Mouse (Mus musculus) Muller cell, postnatal 12 days (primary cell): ENCODE results near the gene Aif1l.

ENCODE experiments used
- DNase-seq: peaks from one replicate; pipeline ENCODE4 v3.0.0-alpha.2; 2015; ENCODE audit errors: inconsistent ontology term

Gene Aif1l

DNA sequence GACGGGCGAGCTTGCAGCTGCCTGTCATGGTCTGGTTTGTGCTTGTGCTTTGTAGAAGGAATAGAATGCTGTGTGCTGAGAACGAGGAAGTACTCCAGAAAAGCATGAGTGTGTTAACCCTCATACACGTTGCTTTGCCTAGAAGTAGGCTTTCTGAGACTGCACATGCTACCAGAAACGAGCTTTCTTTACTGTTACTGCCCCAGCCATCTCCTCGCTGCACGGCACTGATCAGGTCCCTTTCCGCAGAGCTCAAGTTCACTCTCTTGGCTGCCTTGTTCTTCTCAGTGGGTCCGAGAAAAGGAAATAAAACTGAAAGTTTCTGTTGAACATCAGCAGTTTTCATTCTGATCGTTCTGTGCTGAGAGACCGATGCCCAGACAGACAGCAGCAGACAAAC lies 58.8 kb downstream of the Aif1l start:
- DNase-seq: no peak

DNA sequence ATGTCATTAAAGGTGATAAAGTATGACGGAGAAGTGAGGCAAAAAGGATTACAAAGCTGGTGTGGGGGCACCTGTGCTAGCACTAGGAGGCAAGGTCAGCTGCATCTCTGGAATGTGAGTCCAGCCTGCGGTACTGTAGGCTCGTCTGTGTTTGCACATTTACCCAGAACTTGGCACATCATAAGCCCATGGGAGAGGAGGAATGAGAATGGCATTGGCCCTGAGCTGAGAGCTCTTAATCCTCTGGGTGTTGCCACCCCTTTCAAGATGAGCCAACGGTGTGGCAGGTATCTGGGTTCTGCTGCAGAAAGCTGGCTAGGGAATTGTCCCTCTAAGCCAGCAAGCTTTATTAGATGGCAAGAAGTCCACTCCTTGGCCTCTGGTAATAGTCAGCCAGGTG lies 69.8 kb downstream of the Aif1l start:
- DNase-seq: no peak

DNA sequence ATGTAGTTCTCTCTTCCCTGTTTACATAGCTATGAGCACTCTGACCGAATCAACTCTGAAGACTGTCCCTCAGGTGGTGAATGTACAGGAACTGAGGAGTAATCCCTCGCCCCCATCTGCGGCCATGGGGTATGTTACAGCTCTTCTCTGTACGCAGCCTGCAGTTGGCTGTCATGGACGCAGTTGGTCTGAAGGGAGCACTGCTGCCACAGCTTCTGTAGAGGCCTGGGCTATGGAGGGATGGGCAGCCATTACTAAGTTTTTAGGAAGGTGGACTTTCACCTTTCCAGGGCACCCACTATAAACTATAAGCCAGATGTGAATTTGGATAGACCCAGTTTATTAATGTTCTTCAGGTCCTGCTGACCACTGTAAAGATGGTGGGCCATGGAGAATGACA lies 70.3 kb downstream of the Aif1l start:
- DNase-seq: no peak
